Mouse (Mus musculus) layer of hippocampus, adult 2 months (tissue): ENCODE data around the gene Plekhg5. TPM values are rescaled to one million over a fixed set of nuclear protein-coding genes. Genes with fewer than 3 reads are reported as not detected.
A peak's percentile ranks its signal among the peaks of the same experiment; 100 is the strongest.

ENCODE experiments used
- DNase-seq, 2 experiments: peaks; one replicate each; pipeline ENCODE4 v3.0.0; 2022; ENCODE audit warnings: low spot score in 2 of 2
- H3K27ac ChIP-seq: fragments of 200-600 bp; 2 replicates; pipeline ENCODE4 v1.8.1; 2022
- H3K4me3 ChIP-seq: fragments of 200-600 bp; 2 replicates; pipeline ENCODE4 v1.8.1; 2022; ENCODE audit warnings: mild to moderate bottlenecking
- CTCF ChIP-seq: fragments of 200-600 bp; conservative IDR thresholded peaks from 2 replicates; pipeline ENCODE4 v1.8.1; 2022; ENCODE audit warnings: antibody characterized with exemption, mild to moderate bottlenecking, moderate library complexity
- total RNA-seq, 2 experiments: library from RNA; stranded (reverse); gene quantifications; 2 replicates each; pipeline ENCODE4 v1.2.3; 2021

Plekhg5 gene
- total RNA-seq, 2 experiments from 2014 or later, result 163 to 164 TPM

DNA sequence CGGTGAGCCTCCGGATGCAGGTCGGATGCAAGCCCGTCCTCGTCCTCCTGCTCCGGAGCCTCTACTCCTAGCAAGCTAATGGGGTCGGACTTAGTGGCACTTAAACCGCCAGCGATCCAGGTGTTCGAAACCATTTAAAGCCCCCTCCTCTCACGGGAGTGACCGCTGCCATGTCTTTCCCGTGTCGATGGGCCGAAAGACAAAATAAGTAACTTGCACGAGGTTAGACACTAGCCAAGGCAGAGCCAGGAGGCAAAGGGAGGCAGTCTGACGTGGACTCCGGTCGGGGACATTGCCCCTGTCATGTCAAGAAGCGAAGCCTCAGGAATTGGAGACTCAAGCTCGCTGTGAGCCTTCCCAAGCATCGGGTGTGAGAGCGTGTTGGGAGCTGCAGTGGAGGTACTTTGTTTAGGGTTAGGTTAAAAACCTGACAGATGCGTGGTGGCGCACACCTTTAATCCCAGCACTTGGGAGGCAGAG lies 32.4 kb upstream of the Plekhg5 start:
- Histone ChIP-seq H3K4me3 (peak overlapping the region; percentile 96), H3K27ac (peak overlapping the region; percentile 81)

GRCm38 (mm10) chr4:152041924-152042641 lies 30.2 kb upstream of the Plekhg5 start:
- no peak for DNase-seq
- Histone ChIP-seq H3K27ac (no peak overlapping the region), H3K4me3 (no peak overlapping the region)
- TF ChIP-seq CTCF, result no peak

More for the DNA sequence above, 32.4 kb upstream of the Plekhg5 start:
- no peak for TF ChIP-seq CTCF
- no peak for DNase-seq

DNA sequence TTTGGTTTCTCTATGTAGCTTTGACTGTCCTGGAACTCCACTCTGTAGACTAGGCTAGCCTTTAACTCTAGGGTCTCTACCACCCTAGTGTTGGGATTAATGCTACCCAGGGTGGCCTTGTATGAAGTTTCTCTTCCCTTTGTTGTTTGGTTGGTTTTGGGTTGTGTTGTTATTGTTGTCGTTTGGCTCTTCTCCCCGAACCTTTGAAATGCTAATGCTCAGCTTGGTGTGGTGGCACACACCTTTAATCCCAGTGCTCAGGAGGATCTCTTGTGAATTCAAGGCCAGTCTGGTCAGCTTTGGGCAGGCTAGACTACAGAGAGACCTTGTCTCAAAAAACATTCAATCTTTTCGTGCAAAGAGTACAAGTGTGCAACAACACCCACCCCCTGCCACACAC lies 29.1 kb upstream of the Plekhg5 start:
- DNase-seq, result no peak
- no peak overlapping the region for H3K27ac ChIP-seq
- no peak for TF ChIP-seq CTCF
- H3K4me3 ChIP-seq, result no peak overlapping the region

GRCm38 (mm10) chr4:152044609-152045008 lies 27.7 kb upstream of the Plekhg5 start:
- DNase-seq, result no peak

DNA sequence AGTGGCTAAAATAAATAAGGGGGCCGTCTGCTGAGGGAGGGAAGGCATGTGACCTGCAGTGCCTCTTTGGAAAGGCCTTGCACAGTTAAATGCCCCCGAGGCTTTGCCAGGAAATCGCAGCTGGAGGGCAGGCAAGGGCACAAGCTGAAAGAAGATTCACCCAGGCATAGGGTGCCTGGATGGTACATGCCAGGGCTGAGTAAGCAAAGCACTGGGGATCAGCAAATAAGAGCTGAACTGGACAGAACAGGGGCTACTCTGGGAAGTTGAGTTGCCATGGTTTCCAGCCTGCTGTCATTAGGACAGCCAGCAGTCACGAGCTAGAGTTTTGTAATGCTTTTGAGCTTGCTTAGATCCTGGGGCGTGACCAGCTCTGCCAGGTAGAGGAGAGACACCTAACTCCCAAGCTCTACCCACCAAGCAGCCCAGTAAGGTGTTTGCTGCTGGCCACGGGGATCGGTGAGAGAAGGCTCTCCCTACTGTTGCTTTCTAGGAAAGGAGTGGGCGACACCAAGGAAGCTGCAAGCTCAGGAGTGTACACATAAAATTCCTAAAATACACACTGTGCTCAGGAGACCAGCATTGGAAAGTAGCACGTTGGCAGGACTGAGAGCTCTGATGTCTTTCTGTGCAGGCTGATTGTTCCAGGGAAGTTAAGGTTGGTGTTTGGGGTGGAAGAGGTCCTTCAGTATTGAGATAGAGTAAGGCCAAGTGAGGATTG lies 9.7 kb upstream of the Plekhg5 start:
- H3K27ac ChIP-seq, result no peak overlapping the region
- no peak for DNase-seq
- TF ChIP-seq CTCF, result no peak
- no peak overlapping the region for H3K4me3 ChIP-seq

More at GRCm38 (mm10) chr4:152044609-152045008, 27.7 kb upstream of the Plekhg5 start:
- Histone ChIP-seq H3K4me3 (no peak overlapping the region), H3K27ac (no peak overlapping the region)
- no peak for TF ChIP-seq CTCF

DNA sequence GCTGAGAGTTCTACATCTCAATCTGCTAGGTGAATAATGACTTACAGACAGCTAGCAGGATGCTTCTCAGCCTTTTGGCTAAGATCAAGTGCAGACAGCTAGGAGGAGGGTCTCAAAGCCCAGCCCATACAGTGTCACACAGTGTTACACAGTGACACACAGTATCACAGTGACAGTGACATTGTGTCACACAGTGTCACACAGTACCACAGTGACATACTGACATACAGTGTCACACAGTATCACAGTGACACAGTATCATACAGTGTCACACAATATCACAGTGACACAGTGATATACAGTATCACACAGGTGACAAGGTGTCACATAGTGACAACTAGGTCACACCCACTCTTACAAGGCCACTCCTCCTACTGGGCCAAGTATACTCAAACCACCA lies 5.0 kb upstream of the Plekhg5 start:
- no peak overlapping the region for H3K27ac ChIP-seq
- DNase-seq, result no peak
- H3K4me3 ChIP-seq, result no peak overlapping the region
- TF ChIP-seq CTCF, result no peak

DNA sequence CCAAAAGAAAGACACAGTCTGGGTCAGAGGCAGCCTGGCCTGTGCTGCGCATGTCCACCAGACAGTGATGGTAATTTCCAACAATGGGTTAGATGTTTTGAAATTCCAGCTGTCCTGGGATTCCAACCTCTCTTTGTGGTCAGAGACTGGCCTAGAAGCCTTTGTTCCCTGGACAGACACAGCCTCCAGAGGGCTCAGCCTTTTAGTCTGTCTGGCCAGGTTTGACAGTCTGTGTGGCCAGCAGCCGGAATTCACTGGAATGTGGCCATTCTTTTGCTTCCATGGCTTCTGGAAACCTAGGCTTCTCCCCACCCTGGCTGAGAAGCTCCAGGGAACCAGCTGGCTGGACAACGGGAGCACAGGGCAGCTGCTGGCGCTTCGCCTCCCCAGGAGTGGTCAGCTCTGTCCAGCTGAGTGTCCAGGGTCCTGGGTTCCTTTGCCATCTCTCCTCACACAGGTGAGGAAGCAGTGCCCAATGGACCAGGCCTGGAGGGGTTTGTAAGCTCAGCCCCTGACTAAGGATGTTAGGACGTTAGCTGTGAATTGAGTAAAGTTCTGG lies 4.1 kb upstream of the Plekhg5 start:
- DNase-seq, result no peak
- no peak for TF ChIP-seq CTCF
- Histone ChIP-seq H3K27ac (no peak overlapping the region), H3K4me3 (no peak overlapping the region)

DNA sequence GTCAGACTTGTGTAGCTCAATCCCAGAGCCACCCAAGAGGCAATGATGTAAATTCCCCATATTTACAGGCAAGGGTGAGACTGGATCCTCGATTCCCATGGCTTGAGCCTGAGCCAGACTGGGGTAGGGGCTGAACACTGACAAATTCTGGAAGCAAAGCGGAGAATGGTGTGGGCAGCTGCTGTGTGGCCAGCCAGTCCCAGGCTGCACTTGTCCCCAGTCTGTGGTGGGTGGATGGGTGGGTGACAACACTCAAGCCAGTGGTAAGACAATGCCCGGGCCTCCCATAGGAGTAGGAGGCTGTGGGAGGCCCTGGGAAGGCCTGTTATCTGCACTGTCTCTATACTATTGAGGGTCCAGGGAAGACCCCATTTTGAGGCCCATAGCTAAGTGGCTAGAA lies 3.1 kb upstream of the Plekhg5 start:
- H3K4me3 ChIP-seq, result no peak overlapping the region
- TF ChIP-seq CTCF, result no peak
- no peak overlapping the region for H3K27ac ChIP-seq
- no peak for DNase-seq

GRCm38 (mm10) chr4:152070494-152071396 lies 1.6 kb upstream of the Plekhg5 start:
- DNase-seq, result no peak
- H3K27ac ChIP-seq, result 0 out of 2 replicates have a peak overlapping the region, but pooled peaks have one; percentile 41
- no peak for TF ChIP-seq CTCF
- no peak overlapping the region for H3K4me3 ChIP-seq

GRCm38 (mm10) chr4:152072655-152073054 lies 357 bp downstream of the Plekhg5 start:
- no peak for TF ChIP-seq CTCF
- H3K4me3 ChIP-seq, result peak overlapping the region; percentile 45
- DNase-seq, result no peak
- H3K27ac ChIP-seq, result peak overlapping the region; percentile 76

DNA sequence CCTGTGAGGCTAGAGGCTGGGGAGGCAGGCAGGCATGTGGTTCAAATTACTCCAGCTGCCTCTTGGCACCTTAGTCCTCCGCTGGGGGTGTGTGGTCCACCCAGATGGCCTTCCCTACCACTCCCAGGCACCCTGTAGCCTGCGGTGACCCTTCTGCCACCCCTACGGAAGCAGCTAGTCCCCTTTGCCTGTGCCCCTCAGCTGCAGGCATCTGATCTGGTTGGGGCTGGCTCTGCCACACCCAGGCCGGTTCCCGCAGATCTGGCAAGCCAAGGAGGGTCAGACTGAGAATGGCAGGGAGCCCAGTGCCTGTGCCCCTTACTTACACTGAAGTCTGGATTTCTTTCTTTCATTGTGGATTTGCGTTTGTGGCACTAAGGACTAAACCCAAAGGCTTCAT lies 1.4 kb downstream of the Plekhg5 start:
- DNase-seq, result no peak
- TF ChIP-seq CTCF, result no peak
- Histone ChIP-seq H3K4me3 (peak overlapping the region; percentile 44), H3K27ac (peak overlapping the region; percentile 72)

GRCm38 (mm10) chr4:152074548-152074947 lies 2.2 kb downstream of the Plekhg5 start:
- DNase-seq, result no peak
- H3K4me3 ChIP-seq, result no peak overlapping the region
- H3K27ac ChIP-seq, result no peak overlapping the region
- peak; percentile 40 for TF ChIP-seq CTCF

DNA sequence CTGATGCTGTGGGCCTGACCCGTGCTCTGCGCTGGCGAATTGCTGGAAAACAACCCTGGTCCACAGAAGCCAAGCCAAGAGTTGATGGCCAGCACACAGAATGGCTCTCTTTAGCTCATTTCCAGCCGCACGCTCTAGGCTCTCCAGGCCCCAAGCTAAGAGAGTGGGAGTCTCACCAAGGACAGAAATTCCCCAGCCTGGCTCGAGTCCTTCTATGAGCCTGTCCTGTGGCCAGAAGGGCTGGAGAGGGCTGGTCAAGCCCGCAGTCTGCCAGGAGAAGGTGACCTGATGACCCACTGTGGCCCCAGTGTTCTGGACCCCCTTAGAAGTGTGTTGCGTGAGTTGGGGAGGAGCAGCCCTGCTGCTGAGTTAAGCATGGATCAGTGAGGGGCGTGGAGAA lies 4.9 kb downstream of the Plekhg5 start:
- no peak for DNase-seq
- Histone ChIP-seq H3K4me3 (no peak overlapping the region), H3K27ac (peak overlapping the region; percentile 53; the same call in 1 of the 2 replicates)
- TF ChIP-seq CTCF, result no peak
